Mouse (Mus musculus) layer of hippocampus, adult 2 months (tissue): ENCODE measurements around the gene H2afb2. TPM values are rescaled to one million over a fixed set of nuclear protein-coding genes. Genes with fewer than 3 reads are reported as not detected.

ENCODE experiments used
- DNase-seq, 2 experiments: peaks; one replicate each; pipeline ENCODE4 v3.0.0; 2022; ENCODE audit warnings: low spot score in 2 of 2
- H3K27ac ChIP-seq: fragments of 200-600 bp; 2 replicates; pipeline ENCODE4 v1.8.1; 2022
- H3K4me3 ChIP-seq: fragments of 200-600 bp; 2 replicates; pipeline ENCODE4 v1.8.1; 2022; ENCODE audit warnings: mild to moderate bottlenecking
- CTCF ChIP-seq: fragments of 200-600 bp; conservative IDR thresholded peaks from 2 replicates; pipeline ENCODE4 v1.8.1; 2022; ENCODE audit warnings: antibody characterized with exemption, mild to moderate bottlenecking, moderate library complexity
- long read RNA-seq, 2 experiments: library from polyadenylated mRNA; stranded (forward); transcript quantifications; one replicate each; pipeline ENCODE4 v2.0.0; 2021; ENCODE audit warnings: borderline mapping rate in 2 of 2
- total RNA-seq, 2 experiments: library from RNA; stranded (reverse); gene quantifications; 2 replicates each; pipeline ENCODE4 v1.2.3; 2021

Gene H2afb2
- total RNA-seq, result not detected
- long read RNA-seq, experiment 1, result 0 reads
- long read RNA-seq, experiment 2, result 0 reads

GRCm38 (mm10) chrX:116680878-116681277, at the start of gene H2afb2:
Gene H2afb2, plus strand, starts transcription at chrX:116681178.
- Histone ChIP-seq H3K4me3 (no peak within 1 kb of the TSS), H3K27ac (no peak within 1 kb of the TSS)
- no peak for TF ChIP-seq CTCF
- DNase-seq, result no peak

Other genes starting within 250 kb of the H2afb2 start
- not detected for gene Cpxcr1, start 232.2 kb upstream of the H2afb2 start, total RNA-seq